Mouse (Mus musculus) limb, embryonic 13.5 days (tissue): Measurements from ENCODE around the gene Rinl. TPM values are rescaled to one million over a fixed set of nuclear protein-coding genes. Genes with fewer than 3 reads are reported as not detected.

Experiments used
- ATAC-seq: fragments of 200-750 bp; cut with Nextera tagmentation; 2 replicates; pipeline ENCODE4 v1.8.0; 2017; ENCODE audit warnings: low read depth, moderate number of reproducible peaks, moderate TSS enrichment; ENCODE audit not compliant: low FRiP score
- H3K27ac ChIP-seq: fragments of 300-500 bp; sonication (generic); 2 replicates; pipeline ENCODE4 v1.5.1; 2015; ENCODE audit warnings: inconsistent platforms, mild to moderate bottlenecking, moderate library complexity
- H3K27me3 ChIP-seq: fragments of 300-500 bp; sonication (generic); 2 replicates; pipeline ENCODE4 v1.6.1; 2015; ENCODE audit warnings: mild to moderate bottlenecking, inconsistent platforms
- H3K36me3 ChIP-seq: fragments of 300-500 bp; sonication (generic); 2 replicates; pipeline ENCODE4 v1.6.1; 2015; ENCODE audit warnings: inconsistent platforms, mild to moderate bottlenecking, moderate library complexity
- H3K4me1 ChIP-seq: fragments of 300-500 bp; sonication (generic); 2 replicates; pipeline ENCODE4 v1.6.1; 2015; ENCODE audit warnings: inconsistent platforms
- H3K4me2 ChIP-seq: fragments of 300-500 bp; sonication (generic); replicated peaks from 2 replicates; pipeline ENCODE4 v1.6.1; 2015; ENCODE audit warnings: inconsistent platforms, mild to moderate bottlenecking, moderate library complexity
- H3K4me3 ChIP-seq: fragments of 300-500 bp; sonication (generic); 2 replicates; pipeline ENCODE4 v1.5.1; 2015; ENCODE audit warnings: moderate library complexity, mild to moderate bottlenecking, inconsistent platforms
- H3K9ac ChIP-seq: fragments of 300-500 bp; sonication (generic); 2 replicates; pipeline ENCODE4 v1.6.1; 2015; ENCODE audit warnings: mild to moderate bottlenecking, inconsistent platforms
- H3K9me3 ChIP-seq: fragments of 300-500 bp; sonication (generic); 2 replicates; pipeline ENCODE4 v1.6.1; 2016; ENCODE audit warnings: inconsistent platforms
- WGBS: fragments of 180-500 bp; shearing (Covaris S2); methylation state at CpG from one replicate; pipeline ENCODE4 v1.1.7; 2015; 5-methylcytosine and 5-hydroxymethylcytosine counted together
- polyA plus RNA-seq: library from polyadenylated mRNA; unstranded; fragments of >200 nt; fragmentation: Nextera tagmentation; extraction: Ambion mirVana; gene quantifications from 2 replicates; pipeline ENCODE4 v1.2.1, GENCODE M21; 2015

The Rinl gene
- polyA plus RNA-seq, 1 experiment from 2014 or later: 3.1 TPM

- peak overlapping the region; percentile 97; the same call in 1 of the 2 replicates for H3K27ac ChIP-seq
- peaks cover 49% of the 10 kb centered on the region for H3K36me3 ChIP-seq
- no peaks in the 10 kb centered on the region for H3K9me3 ChIP-seq
- no peaks in the 10 kb centered on the region for H3K27me3 ChIP-seq
- ATAC-seq: no peak
- H3K4me2 ChIP-seq: peak overlapping the region; percentile 90
- H3K9ac ChIP-seq: peak overlapping the region; percentile 91
- 9% methylated on average over 7 of the region's 7 CpGs for WGBS
- peak overlapping the region; percentile 75 for H3K4me3 ChIP-seq
- peaks cover 58% of the 10 kb centered on the region for H3K4me1 ChIP-seq
Observed at GRCm38 (mm10) chr7:28811640-28812275, 23.0 kb downstream of the Rinl start.

- H3K4me2 ChIP-seq: peak overlapping the region; percentile 90
- no peaks in the 10 kb centered on the region for H3K9me3 ChIP-seq
- peaks cover 65% of the 10 kb centered on the region for H3K4me1 ChIP-seq
- no peaks in the 10 kb centered on the region for H3K27me3 ChIP-seq
- ATAC-seq: no peak
- 77% methylated on average over 4 of the region's 4 CpGs for WGBS
- peaks cover 56% of the 10 kb centered on the region for H3K36me3 ChIP-seq
- no peak overlapping the region for H3K27ac ChIP-seq
- peak overlapping the region; percentile 91 for H3K9ac ChIP-seq
- peak overlapping the region; percentile 75 for H3K4me3 ChIP-seq
Observed at GRCm38 (mm10) chr7:28812436-28812835, 23.7 kb downstream of the Rinl start.

- WGBS: 87% methylated on average over 5 of the region's 5 CpGs
- ATAC-seq: no peak
- Histone ChIP-seq H3K36me3 (peaks cover 61% of the 10 kb centered on the region), H3K27ac (no peak overlapping the region), H3K4me1 (peaks cover 65% of the 10 kb centered on the region), H3K9me3 (no peaks in the 10 kb centered on the region), H3K27me3 (no peaks in the 10 kb centered on the region), H3K9ac (peak overlapping the region; percentile 91), H3K4me3 (peak overlapping the region; percentile 75), H3K4me2 (peak overlapping the region; percentile 90)
Observed at GRCm38 (mm10) chr7:28812949-28813348, 24.2 kb downstream of the Rinl start.

GRCm38 (mm10) chr7:28814306-28815034 is 25.7 kb downstream of the Rinl start:
- Histone ChIP-seq H3K4me2 (no peak overlapping the region), H3K9ac (0 out of 2 replicates have a peak overlapping the region, but pooled peaks have one; percentile 25), H3K9me3 (no peaks in the 10 kb centered on the region), H3K27ac (no peak overlapping the region), H3K4me3 (no peak overlapping the region), H3K36me3 (peaks cover 76% of the 10 kb centered on the region), H3K4me1 (peaks cover 62% of the 10 kb centered on the region), H3K27me3 (no peaks in the 10 kb centered on the region)
- 91% methylated on average over 5 of the region's 5 CpGs for WGBS
- ATAC-seq: no peak

- peaks cover 63% of the 10 kb centered on the region for H3K4me1 ChIP-seq
- no peak for ATAC-seq
- H3K9me3 ChIP-seq: no peaks in the 10 kb centered on the region
- 0 out of 2 replicates have a peak overlapping the region, but pooled peaks have one; percentile 25 for H3K9ac ChIP-seq
- H3K27me3 ChIP-seq: no peaks in the 10 kb centered on the region
- no peak overlapping the region for H3K4me2 ChIP-seq
- no peak overlapping the region for H3K4me3 ChIP-seq
- H3K27ac ChIP-seq: no peak overlapping the region
- WGBS: 94% methylated on average over 9 of the region's 9 CpGs
- H3K36me3 ChIP-seq: peaks cover 83% of the 10 kb centered on the region
Observed at GRCm38 (mm10) chr7:28815230-28815629, 26.5 kb downstream of the Rinl start.

- H3K27ac ChIP-seq: no peak overlapping the region
- H3K4me3 ChIP-seq: no peak overlapping the region
Observed at GRCm38 (mm10) chr7:28816201-28816600, 27.4 kb downstream of the Rinl start.

GRCm38 (mm10) chr7:28816920-28817319 is 28.2 kb downstream of the Rinl start:
- H3K4me1 ChIP-seq: peaks cover 63% of the 10 kb centered on the region

More at GRCm38 (mm10) chr7:28816201-28816600, 27.4 kb downstream of the Rinl start:
- no peak for ATAC-seq
- WGBS: 91% methylated on average over 9 of the region's 9 CpGs
- Histone ChIP-seq H3K9me3 (no peaks in the 10 kb centered on the region), H3K4me1 (peaks cover 64% of the 10 kb centered on the region), H3K36me3 (peaks cover 93% of the 10 kb centered on the region), H3K4me2 (no peak overlapping the region), H3K27me3 (no peaks in the 10 kb centered on the region), H3K9ac (0 out of 2 replicates have a peak overlapping the region, but pooled peaks have one; percentile 1)

GRCm38 (mm10) chr7:28817524-28817923 is 28.8 kb downstream of the Rinl start:
- H3K9me3 ChIP-seq: no peaks in the 10 kb centered on the region
- H3K4me2 ChIP-seq: no peak overlapping the region
- no peaks in the 10 kb centered on the region for H3K27me3 ChIP-seq
- 78% methylated on average over 6 of the region's 6 CpGs for WGBS
- no peak overlapping the region for H3K4me3 ChIP-seq
- peaks cover 57% of the 10 kb centered on the region for H3K4me1 ChIP-seq
- H3K36me3 ChIP-seq: peaks cover 99% of the 10 kb centered on the region
- no peak overlapping the region for H3K9ac ChIP-seq
- ATAC-seq: no peak
- H3K27ac ChIP-seq: no peak overlapping the region

More at GRCm38 (mm10) chr7:28816920-28817319, 28.2 kb downstream of the Rinl start:
- Histone ChIP-seq H3K9me3 (no peaks in the 10 kb centered on the region), H3K27me3 (no peaks in the 10 kb centered on the region), H3K36me3 (peaks cover 99% of the 10 kb centered on the region), H3K9ac (no peak overlapping the region), H3K4me3 (no peak overlapping the region), H3K27ac (no peak overlapping the region; the same call in 1 of the 2 replicates), H3K4me2 (no peak overlapping the region)
- WGBS: 91% methylated on average over 10 of the region's 10 CpGs
- no peak for ATAC-seq

- ATAC-seq: no peak
- H3K4me1 ChIP-seq: peaks cover 52% of the 10 kb centered on the region
- no peak overlapping the region for H3K9ac ChIP-seq
- H3K4me3 ChIP-seq: no peak overlapping the region
- H3K27ac ChIP-seq: no peak overlapping the region
- WGBS: 77% methylated on average over 4 of the region's 4 CpGs
- no peak overlapping the region for H3K4me2 ChIP-seq
- H3K27me3 ChIP-seq: no peaks in the 10 kb centered on the region
- no peaks in the 10 kb centered on the region for H3K9me3 ChIP-seq
- H3K36me3 ChIP-seq: peaks cover 99% of the 10 kb centered on the region
Observed at GRCm38 (mm10) chr7:28817957-28818356, 29.2 kb downstream of the Rinl start.

- H3K27me3 ChIP-seq: no peaks in the 10 kb centered on the region
- ATAC-seq: no peak
- no peak overlapping the region for H3K4me2 ChIP-seq
- no peaks in the 10 kb centered on the region for H3K9me3 ChIP-seq
- peaks cover 98% of the 10 kb centered on the region for H3K36me3 ChIP-seq
- H3K9ac ChIP-seq: no peak overlapping the region
- WGBS: 80% methylated on average over 18 of the region's 18 CpGs
- H3K4me1 ChIP-seq: peaks cover 49% of the 10 kb centered on the region
- H3K4me3 ChIP-seq: no peak overlapping the region
- no peak overlapping the region for H3K27ac ChIP-seq
Observed at GRCm38 (mm10) chr7:28818436-28818835, 29.7 kb downstream of the Rinl start.

GRCm38 (mm10) chr7:28818861-28819452 is 30.2 kb downstream of the Rinl start:
- H3K4me2 ChIP-seq: no peak overlapping the region
- H3K9me3 ChIP-seq: no peaks in the 10 kb centered on the region
- no peaks in the 10 kb centered on the region for H3K27me3 ChIP-seq
- H3K4me3 ChIP-seq: no peak overlapping the region
- H3K36me3 ChIP-seq: peaks cover 93% of the 10 kb centered on the region
- no peak overlapping the region for H3K27ac ChIP-seq
- 89% methylated on average over 4 of the region's 4 CpGs for WGBS
- H3K9ac ChIP-seq: no peak overlapping the region
- ATAC-seq: no peak
- H3K4me1 ChIP-seq: peaks cover 48% of the 10 kb centered on the region

GRCm38 (mm10) chr7:28819571-28819970 is 30.8 kb downstream of the Rinl start:
- Histone ChIP-seq H3K36me3 (peaks cover 87% of the 10 kb centered on the region), H3K4me2 (no peak overlapping the region), H3K9me3 (no peaks in the 10 kb centered on the region), H3K4me3 (no peak overlapping the region), H3K4me1 (peaks cover 46% of the 10 kb centered on the region), H3K27ac (no peak overlapping the region), H3K9ac (no peak overlapping the region), H3K27me3 (no peaks in the 10 kb centered on the region)
- WGBS: 91% methylated on average over 4 of the region's 4 CpGs
- no peak for ATAC-seq
